Mouse (Mus musculus) forebrain, embryonic 10.5 days (tissue): ENCODE results near the gene 1700021F05Rik. TPM values are rescaled to one million over a fixed set of nuclear protein-coding genes. Genes with fewer than 3 reads are reported as not detected.
A peak's percentile ranks its signal among the peaks of the same experiment; 100 is the strongest.

ENCODE experiments used
- DNase-seq: peaks from one replicate; pipeline ENCODE4 v3.0.0-alpha.2; 2017; ENCODE audit warnings: low spot score; ENCODE audit errors: extremely low spot score
- H3K27ac ChIP-seq: fragments of 300-500 bp; sonication (generic); 2 replicates; pipeline ENCODE4 v1.5.1; 2016; ENCODE audit warnings: mild to moderate bottlenecking
- H3K27me3 ChIP-seq: fragments of 300-500 bp; sonication (generic); 2 replicates; pipeline ENCODE4 v1.6.1; 2016; ENCODE audit warnings: mild to moderate bottlenecking; ENCODE audit not compliant: poor library complexity, severe bottlenecking
- H3K36me3 ChIP-seq: fragments of 300-500 bp; sonication (generic); replicated peaks from 2 replicates; pipeline ENCODE4 v1.6.1; 2016; ENCODE audit warnings: mild to moderate bottlenecking, moderate library complexity
- H3K4me1 ChIP-seq: fragments of 300-500 bp; sonication (generic); 2 replicates; pipeline ENCODE4 v1.6.1; 2016
- H3K4me3 ChIP-seq: fragments of 300-500 bp; sonication (generic); 2 replicates; pipeline ENCODE4 v1.5.1; 2016; ENCODE audit warnings: mild to moderate bottlenecking, moderate library complexity
- H3K9me3 ChIP-seq: fragments of 300-500 bp; sonication (generic); 2 replicates; pipeline ENCODE4 v1.6.1; 2016; ENCODE audit warnings: mild to moderate bottlenecking, moderate library complexity
- WGBS: fragments of 180-500 bp; shearing (Covaris S2); methylation state at CpG from one replicate; pipeline ENCODE4 v1.1.7; 2016; 5-methylcytosine and 5-hydroxymethylcytosine counted together
- polyA plus RNA-seq: library from polyadenylated mRNA; unstranded; fragments of >200 nt; fragmentation: Nextera tagmentation; extraction: Ambion mirVana; gene quantifications from 2 replicates; pipeline ENCODE4 v1.2.1, GENCODE M21; 2016

The 1700021F05Rik gene
- polyA plus RNA-seq = 63.6 and 64.3 TPM in 2 replicates

DNA sequence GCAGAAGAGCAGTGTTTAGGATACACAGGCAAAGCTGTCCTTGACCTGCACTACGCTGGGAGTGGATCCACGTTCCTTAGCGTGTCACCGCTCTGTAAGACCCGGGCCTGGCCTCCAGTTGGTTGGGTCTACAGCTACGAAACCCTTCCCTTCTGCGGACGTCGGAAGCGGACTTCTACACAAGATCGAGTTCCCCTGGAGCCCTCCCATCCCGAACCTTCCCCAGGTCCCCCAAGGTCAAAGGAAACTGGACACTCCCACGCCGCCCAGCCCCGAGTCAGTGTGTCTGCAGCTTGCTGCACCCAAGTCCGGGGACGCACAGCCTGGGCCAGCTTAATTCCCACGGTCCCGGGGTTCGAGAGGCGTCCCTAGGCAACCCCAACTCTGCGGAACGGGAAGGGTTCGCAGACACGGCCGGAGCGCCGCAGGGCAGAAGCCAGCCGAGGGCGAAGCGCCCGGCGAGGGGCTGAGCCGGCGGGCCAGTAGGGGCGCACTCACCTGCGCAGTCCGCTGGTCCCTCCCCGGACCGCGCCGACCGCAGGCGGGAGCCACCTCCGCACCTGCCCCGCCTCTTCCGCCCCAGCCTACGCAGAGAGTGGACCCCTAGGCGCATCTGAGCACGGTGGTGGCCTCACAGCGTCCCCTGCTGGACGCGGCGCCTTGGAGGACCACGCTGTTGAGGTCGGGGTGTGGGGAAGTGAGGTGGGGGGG is at the start of gene 1700021F05Rik:
Gene 1700021F05Rik (minus strand): TSS at position 553 of the 711 bp plus-strand sequence.
- Histone ChIP-seq H3K27ac (peak within 1 kb of the TSS; percentile 92), H3K36me3 (peaks cover 16% of the 10 kb centered on the region), H3K9me3 (no peaks in the 10 kb centered on the region), H3K4me1 (peaks cover 21% of the 10 kb centered on the region), H3K27me3 (no peaks in the 10 kb centered on the region), H3K4me3 (peak within 1 kb of the TSS; percentile 86)
- under 1% methylated on average over 55 of the region's 56 CpGs for WGBS
- DNase-seq = peak; percentile 95

DNA sequence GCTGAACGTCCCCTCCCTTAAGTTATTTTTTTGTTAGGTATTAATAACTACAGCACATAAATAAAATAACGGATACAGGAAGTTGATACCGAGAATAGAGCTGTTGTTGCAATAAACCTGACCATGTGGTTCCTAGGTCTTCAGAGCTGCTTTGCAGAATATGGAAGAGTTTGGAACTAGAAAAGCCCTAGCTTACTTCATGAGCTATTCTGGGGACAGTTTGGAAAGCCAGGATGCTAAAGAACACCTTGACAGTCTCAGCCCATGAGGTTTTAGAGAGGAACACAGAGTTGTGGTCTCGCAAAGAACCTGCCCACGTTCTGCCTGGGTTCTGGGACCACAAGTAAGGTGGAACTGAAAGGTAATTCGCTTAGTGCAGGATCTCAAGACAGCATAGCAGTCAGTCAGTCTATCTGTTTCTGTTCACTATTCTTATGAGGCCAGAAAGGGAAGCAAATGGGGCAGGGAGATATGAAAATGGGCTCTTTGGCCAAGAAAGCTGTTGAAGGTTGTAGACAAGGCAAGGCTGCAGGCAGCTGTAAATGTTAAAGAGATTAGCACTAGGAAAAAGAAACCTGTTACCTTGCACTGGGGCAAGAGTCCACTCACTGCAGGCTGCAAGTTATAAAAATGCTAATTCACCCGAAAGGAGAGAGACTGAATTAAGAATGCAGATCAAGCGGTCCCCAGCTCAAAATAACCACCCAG is 47.8 kb upstream of the 1700021F05Rik start:
- 76% methylated on average over 8 of the region's 8 CpGs for WGBS
- H3K27ac ChIP-seq = no peak overlapping the region

DNA sequence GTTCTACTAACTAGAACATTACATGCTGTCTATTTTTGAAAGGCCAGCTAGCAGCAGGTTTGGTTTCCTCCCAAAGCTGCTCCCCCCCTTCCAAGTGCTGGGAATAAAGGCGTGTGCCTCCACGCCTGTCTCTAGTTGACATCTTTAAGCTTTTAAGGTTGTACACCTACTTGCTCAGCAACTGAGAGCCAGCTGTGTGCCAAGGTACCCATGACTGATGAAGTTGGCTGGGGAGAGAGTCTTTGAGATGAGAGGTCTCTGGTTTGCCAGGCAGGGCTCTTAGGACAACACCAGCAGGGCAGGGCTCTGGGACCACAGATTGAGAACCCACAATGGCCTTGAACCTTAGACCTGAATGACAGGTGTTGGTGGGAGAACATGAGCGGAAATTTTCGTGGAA is 43.7 kb upstream of the 1700021F05Rik start:
- H3K9me3 ChIP-seq = no peaks in the 10 kb centered on the region
- no peak for DNase-seq
- 87% methylated on average over 4 of the region's 4 CpGs for WGBS
- H3K27me3 ChIP-seq = peaks cover 13% of the 10 kb centered on the region
- H3K36me3 ChIP-seq = peaks cover 44% of the 10 kb centered on the region
- H3K4me1 ChIP-seq = peaks cover 29% of the 10 kb centered on the region
- H3K4me3 ChIP-seq = no peak overlapping the region
- H3K27ac ChIP-seq = no peak overlapping the region

More for the DNA sequence above, 47.8 kb upstream of the 1700021F05Rik start:
- H3K4me1 ChIP-seq = peaks cover 14% of the 10 kb centered on the region
- no peak overlapping the region for H3K4me3 ChIP-seq
- no peaks in the 10 kb centered on the region for H3K9me3 ChIP-seq
- peaks cover 8% of the 10 kb centered on the region; the same call in 1 of the 2 replicates for H3K27me3 ChIP-seq
- no peak for DNase-seq
- H3K36me3 ChIP-seq = peaks cover 20% of the 10 kb centered on the region

DNA sequence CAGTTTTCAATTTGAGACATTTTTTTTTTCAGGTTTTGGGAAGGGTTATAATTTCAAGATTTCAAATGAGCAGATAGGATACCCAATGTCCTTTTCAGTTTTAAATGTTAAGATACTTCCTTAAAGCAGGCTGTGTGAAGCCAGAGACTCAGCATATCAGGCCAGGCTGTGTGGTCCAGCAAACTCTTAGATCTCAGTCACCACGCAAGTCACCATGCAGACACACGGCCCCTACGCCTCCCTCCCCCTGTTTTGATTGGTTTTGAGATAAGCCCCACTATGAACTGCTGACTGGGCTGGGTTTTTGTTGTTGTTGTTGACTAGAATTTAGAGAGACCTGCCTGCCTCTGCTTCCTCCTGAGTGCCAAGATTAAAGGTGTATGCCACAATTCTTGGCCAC is 40.5 kb upstream of the 1700021F05Rik start:
- DNase-seq = no peak
- Histone ChIP-seq H3K9me3 (no peaks in the 10 kb centered on the region), H3K4me1 (peaks cover 48% of the 10 kb centered on the region), H3K36me3 (peaks cover 43% of the 10 kb centered on the region), H3K27me3 (peaks cover 16% of the 10 kb centered on the region), H3K27ac (peak overlapping the region; percentile 96), H3K4me3 (peak overlapping the region; percentile 75)
- WGBS = 66% methylated on average over 3 of the region's 3 CpGs

DNA sequence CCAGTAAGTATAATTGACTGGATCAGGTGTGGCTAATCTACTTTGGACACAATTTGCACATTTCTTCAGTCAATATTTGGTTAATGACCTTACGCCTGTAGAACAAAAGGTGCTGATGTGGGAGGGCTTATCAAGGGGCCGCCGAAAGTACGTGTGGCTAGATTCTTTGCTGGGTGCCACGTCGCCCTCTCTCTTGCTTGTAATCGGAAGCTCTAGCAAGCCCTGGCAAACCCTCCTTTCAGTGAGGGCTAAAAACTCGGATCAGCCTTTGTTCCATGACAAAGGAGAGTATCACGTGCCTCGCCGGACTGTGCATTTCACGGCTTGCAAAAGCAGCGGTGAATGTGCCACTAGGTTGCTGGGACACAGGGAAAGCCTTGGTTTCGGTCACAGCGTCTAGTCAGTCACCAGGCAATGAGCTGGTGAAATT is 39.9 kb upstream of the 1700021F05Rik start:
- peak overlapping the region; percentile 96 for H3K27ac ChIP-seq
- under 1% methylated on average over 15 of the region's 15 CpGs for WGBS
- H3K27me3 ChIP-seq = peaks cover 22% of the 10 kb centered on the region
- H3K4me3 ChIP-seq = peak overlapping the region; percentile 75
- no peaks in the 10 kb centered on the region for H3K9me3 ChIP-seq
- H3K4me1 ChIP-seq = peaks cover 48% of the 10 kb centered on the region
- peaks cover 40% of the 10 kb centered on the region for H3K36me3 ChIP-seq
- peak; percentile 88 for DNase-seq

DNA sequence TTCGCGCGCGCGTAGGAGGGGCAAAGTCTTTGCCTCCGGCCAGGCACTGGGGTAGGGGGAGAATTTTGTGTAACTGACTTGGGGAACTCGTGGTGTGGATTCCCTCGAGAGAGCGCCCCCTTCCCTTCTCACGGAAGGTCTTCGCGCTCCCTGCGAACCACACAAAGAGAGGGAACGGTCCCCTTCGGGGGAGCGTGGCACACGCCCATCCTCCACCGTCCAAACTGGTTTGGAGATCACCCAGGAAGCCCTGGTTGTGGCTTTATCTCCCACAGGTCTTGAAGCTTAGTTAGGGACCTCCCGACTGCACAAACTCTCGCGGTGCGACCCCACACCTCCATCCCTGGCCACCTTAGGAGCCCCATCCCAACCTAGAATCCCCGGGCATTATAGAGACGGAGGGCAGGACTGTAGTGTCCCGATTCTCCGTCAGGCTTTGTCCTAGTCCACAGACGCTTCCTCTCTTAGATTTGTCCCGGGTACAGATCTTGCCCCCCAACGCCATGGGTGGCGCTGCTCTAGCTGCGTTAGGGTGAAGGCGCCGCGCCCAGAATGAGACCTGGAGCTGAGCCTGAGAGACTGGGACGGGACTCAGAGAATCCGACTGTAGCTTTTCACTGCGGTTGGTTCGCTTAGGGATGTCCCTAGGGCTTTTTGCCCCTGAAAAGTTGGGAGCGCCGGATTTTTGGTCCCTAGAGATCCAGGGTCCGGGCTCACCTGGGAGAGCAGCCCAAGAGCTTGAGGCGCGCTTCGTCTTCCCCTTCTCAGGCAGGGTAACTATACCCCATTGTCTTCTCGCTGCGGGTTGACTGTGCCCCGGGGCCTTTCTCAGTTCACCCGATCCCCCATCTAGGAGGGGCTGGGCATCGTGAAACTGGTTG is 38.8 kb upstream of the 1700021F05Rik start:
- under 1% methylated on average over 49 of the region's 49 CpGs for WGBS
- no peaks in the 10 kb centered on the region for H3K9me3 ChIP-seq
- H3K27me3 ChIP-seq = peaks cover 22% of the 10 kb centered on the region
- peak overlapping the region; percentile 96 for H3K27ac ChIP-seq
- DNase-seq = peak; percentile 68
- H3K36me3 ChIP-seq = peaks cover 34% of the 10 kb centered on the region
- peak overlapping the region; percentile 75 for H3K4me3 ChIP-seq
- H3K4me1 ChIP-seq = peaks cover 48% of the 10 kb centered on the region

DNA sequence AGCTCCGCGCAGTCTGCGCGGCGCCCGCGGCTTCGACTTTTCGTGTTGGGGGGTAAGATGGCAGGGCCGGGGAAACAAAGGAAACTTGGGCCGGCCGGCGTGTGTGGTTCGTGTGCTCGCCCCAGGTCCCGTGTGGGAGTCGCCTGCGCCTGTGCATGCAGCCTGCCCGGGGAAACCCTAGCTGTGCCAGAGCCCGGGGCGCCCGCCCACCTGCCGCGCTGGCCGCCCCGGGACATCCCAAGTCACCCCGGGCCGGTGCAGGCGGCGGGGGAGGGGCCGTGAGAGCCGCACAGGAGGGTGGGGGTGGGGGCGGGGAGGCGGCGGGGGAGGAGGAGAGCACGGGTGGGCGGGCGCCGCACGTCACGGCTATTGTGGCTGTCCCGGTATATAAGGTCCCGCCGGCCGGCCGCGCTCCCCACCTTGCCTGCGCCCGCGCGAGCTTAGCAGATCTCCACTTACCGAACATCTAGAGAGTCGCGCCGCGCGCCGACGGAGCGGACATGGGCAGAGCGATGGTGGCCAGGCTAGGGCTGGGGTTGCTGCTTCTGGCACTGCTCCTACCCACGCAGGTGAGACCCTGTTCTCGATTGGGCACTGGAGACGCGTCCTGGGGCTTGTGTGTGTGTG is 38.1 kb upstream of the 1700021F05Rik start:
- H3K36me3 ChIP-seq = peaks cover 27% of the 10 kb centered on the region
- 0% methylated on average over 64 of the region's 65 CpGs for WGBS
- no peaks in the 10 kb centered on the region for H3K9me3 ChIP-seq
- peaks cover 22% of the 10 kb centered on the region for H3K27me3 ChIP-seq
- peak overlapping the region; percentile 75 for H3K4me3 ChIP-seq
- peak; percentile 86 for DNase-seq
- peaks cover 48% of the 10 kb centered on the region for H3K4me1 ChIP-seq
- H3K27ac ChIP-seq = peak overlapping the region; percentile 96

DNA sequence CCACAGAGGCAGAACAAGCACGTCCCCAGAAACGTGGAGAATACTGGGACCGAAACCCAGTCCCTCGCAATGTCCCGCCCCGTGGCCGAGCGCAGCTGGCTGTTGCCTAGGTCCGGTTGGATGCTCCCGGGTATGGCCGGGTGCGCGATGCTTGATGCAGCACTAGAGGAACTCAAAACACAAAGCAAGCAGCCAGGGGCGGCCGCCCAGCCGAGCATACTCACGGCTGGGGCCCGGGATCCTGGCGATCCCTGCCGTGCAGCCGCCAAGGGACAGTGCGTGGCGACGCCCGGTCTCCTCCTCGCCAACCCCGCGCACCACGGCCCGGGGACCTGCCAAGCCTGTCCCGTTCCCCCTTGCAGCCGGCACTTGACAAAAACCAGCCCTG is 37.6 kb upstream of the 1700021F05Rik start:
- H3K36me3 ChIP-seq = peaks cover 22% of the 10 kb centered on the region
- peaks cover 48% of the 10 kb centered on the region for H3K4me1 ChIP-seq
- H3K27ac ChIP-seq = peak overlapping the region; percentile 96
- H3K4me3 ChIP-seq = peak overlapping the region; percentile 75
- peak; percentile 82 for DNase-seq
- no peaks in the 10 kb centered on the region for H3K9me3 ChIP-seq
- under 1% methylated on average over 32 of the region's 32 CpGs for WGBS
- peaks cover 22% of the 10 kb centered on the region for H3K27me3 ChIP-seq

DNA sequence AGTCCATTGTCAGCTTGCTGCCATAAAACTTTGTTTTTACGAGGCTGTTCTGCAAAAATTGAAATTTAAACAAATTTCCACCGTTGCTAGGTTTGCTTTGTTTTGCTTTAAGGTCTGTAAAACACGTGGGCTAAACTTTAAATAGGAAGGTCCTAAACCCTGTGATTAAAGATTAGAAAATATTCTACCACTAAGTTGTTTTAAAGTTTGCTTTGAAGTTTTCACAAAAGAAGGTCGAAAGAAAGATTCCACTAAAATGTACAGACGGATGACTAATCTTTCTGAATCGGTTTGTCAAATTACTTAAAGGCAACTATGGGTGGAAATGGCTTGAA is 37.2 kb upstream of the 1700021F05Rik start, which contains the start of gene Cd24a:
Gene Cd24a (plus strand): TSS at position 288 of the 335 bp plus-strand sequence.
- DNase-seq = no peak
- Histone ChIP-seq H3K27me3 (peaks cover 22% of the 10 kb centered on the region), H3K36me3 (peaks cover 18% of the 10 kb centered on the region), H3K9me3 (no peaks in the 10 kb centered on the region), H3K4me1 (peaks cover 48% of the 10 kb centered on the region), H3K4me3 (peak within 1 kb of the TSS; percentile 75), H3K27ac (peak within 1 kb of the TSS; percentile 96)
- WGBS = under 1% methylated on average over 6 of the region's 6 CpGs

DNA sequence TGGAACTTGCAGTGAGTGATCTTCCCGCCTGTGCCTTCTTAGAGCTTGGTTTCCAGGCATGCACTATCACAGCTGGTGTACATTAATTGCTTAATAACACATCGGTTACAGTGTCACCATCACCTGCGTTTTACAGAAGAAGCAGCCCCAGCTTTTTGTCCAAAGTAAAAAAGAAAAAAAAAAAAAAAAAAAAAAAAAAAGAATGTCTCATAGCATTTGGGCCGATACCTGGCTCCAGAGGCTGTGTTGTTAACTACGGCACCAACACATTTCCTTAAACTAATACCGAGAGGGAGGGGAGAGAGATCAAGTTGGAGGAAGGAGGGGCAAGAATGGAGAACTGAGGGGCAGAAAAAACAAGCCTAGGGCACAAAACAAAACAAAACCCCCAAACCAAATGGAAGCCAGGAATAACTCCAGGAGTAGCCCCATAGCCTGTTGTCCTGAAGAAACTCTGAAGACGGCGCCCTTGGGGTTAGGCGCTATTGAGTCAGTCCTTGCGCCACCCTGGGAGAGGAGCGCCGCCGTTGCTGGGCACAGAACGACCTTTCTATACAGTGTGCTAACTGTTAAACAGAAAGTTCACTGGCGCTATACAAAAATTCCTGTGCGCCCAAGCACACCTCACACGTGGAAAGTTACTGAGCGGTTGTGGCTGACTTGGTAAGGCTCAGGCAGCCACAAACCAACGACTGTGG is 36.7 kb upstream of the 1700021F05Rik start:
- H3K9me3 ChIP-seq = no peaks in the 10 kb centered on the region
- peak; percentile 46 for DNase-seq
- peaks cover 21% of the 10 kb centered on the region for H3K27me3 ChIP-seq
- H3K27ac ChIP-seq = peak overlapping the region; percentile 96
- H3K4me1 ChIP-seq = peaks cover 48% of the 10 kb centered on the region
- 16% methylated on average over 19 of the region's 19 CpGs for WGBS
- peak overlapping the region; percentile 75 for H3K4me3 ChIP-seq
- H3K36me3 ChIP-seq = peaks cover 13% of the 10 kb centered on the region

DNA sequence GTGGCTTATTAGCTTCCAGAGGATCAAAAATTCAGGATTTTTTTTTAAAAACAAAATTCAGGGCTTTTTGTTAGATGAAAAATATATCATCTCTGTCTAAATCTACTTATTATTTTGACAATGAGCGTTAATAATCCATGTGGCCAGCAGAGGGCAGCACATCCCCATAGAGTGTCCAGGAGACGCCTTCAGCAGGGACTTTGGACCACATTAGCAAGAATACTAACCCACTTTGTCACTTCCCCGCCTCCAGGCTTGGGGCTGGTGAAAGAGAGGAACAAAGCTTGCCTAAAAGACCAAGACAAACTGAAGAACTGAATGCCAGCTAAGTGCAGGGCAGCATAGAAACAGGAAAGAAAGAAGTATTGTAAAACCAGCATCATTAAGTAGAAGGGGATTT is 34.2 kb upstream of the 1700021F05Rik start:
- peak; percentile 80 for DNase-seq
- peaks cover 32% of the 10 kb centered on the region for H3K4me1 ChIP-seq
- no peak overlapping the region for H3K27ac ChIP-seq
- H3K27me3 ChIP-seq = peaks cover 17% of the 10 kb centered on the region
- 2% methylated on average over 3 of the region's 3 CpGs for WGBS
- no peak overlapping the region for H3K4me3 ChIP-seq
- H3K36me3 ChIP-seq = no peaks in the 10 kb centered on the region
- peaks cover 9% of the 10 kb centered on the region for H3K9me3 ChIP-seq
